9 mouse cellular contexts compared by ENCODE assay signal in genomic region chr8:110672133-110672532, GRCm38 (mm10). TPM values are rescaled to one million over a fixed set of nuclear protein-coding genes. Genes with fewer than 3 reads are reported as not detected.
DNase-seq lines count a peak whose midpoint lies in the region; ATAC-seq and TF ChIP-seq lines count a peak whose summit lies in the region.
"Had no signal": no experiment of that assay in that cellular context is flagged by ENCODE, and none has a peak within 500 bp of the region (broad histone marks: within the 10 kb centered on the region; RNA-seq: fewer than 3 reads in every experiment).

No protein-coding gene starts in this region.

- H3K9me3 ChIP-seq in limb, embryonic 13.5 days: no peaks in the 10 kb centered on the region

- no peak for TF ChIP-seq CTCF in spleen, adult 2 months (IDR thresholded peaks at IDR 0.05; ENCODE audit: extremely low read depth, insufficient read depth, insufficient read length, insufficient replicate concordance)

- H3K4me2 ChIP-seq in limb, embryonic 13.5 days (replicated peaks): no peak overlapping the region

- 76% methylated on average over 2 of the region's 2 CpGs for WGBS in spleen, adult 2 months
- WGBS in limb, embryonic 13.5 days: 74% methylated on average over 2 of the region's 2 CpGs

- ATAC-seq in limb, embryonic 13.5 days (ENCODE audit: low FRiP score, low read depth): no peak

- H3K36me3 ChIP-seq in spleen, adult 2 months (ENCODE audit: control insufficient read depth, insufficient read depth, low read length): peaks cover 12% of the 10 kb centered on the region
- peaks cover 24% of the 10 kb centered on the region for H3K36me3 ChIP-seq in limb, embryonic 13.5 days

- H3K9ac ChIP-seq in limb, embryonic 13.5 days: no peak overlapping the region

- no peaks in the 10 kb centered on the region for H3K27me3 ChIP-seq in spleen, adult 2 months (ENCODE audit: control insufficient read depth, insufficient read depth, low read length)
- H3K27me3 ChIP-seq in limb, embryonic 13.5 days: no peaks in the 10 kb centered on the region

- no peaks in the 10 kb centered on the region for H3K4me1 ChIP-seq in spleen, adult 2 months (ENCODE audit: control insufficient read depth, insufficient read depth, insufficient read length)
- H3K4me1 ChIP-seq in limb, embryonic 13.5 days: peaks cover 36% of the 10 kb centered on the region

- DNase-seq in cerebellum, postnatal 14 days: peak; percentile 37 to 43
- no peak for DNase-seq in cerebellum, postnatal 36 days
- DNase-seq in spleen, adult 2 months (ENCODE audit: low read depth in 1 of 2, low spot score in 2 of 2): no peak
- DNase-seq in spleen, postnatal 4 days (ENCODE audit: low spot score in 2 of 2): no peak
- DNase-seq in yolk sac, embryonic 10.5 days (ENCODE audit: low spot score): peak; percentile 4
- DNase-seq in retina, postnatal 1 day: no peak
- DNase-seq in gastrocnemius, postnatal 4 days (ENCODE audit: low spot score in 2 of 2): no peak

- peak overlapping the region; percentile 65 for H3K27ac ChIP-seq in spleen, adult 2 months (ENCODE audit: insufficient read depth, low read length)
- H3K27ac ChIP-seq in limb, embryonic 13.5 days: peak overlapping the region; percentile 52; the same call in 1 of the 2 replicates

- no peak overlapping the region for H3K4me3 ChIP-seq in spleen, adult 2 months (ENCODE audit: extremely low read depth, insufficient read depth, insufficient read length)
- H3K4me3 ChIP-seq in limb, embryonic 13.5 days: no peak overlapping the region
- H3K4me3 ChIP-seq: myocyte had no signal

- TF ChIP-seq POLR2A in spleen, adult 2 months (IDR thresholded peaks at IDR 0.05; ENCODE audit: low read depth, low read length): no peak

RNA-seq across cellular contexts. Expression of gene Mtss1l, which starts 49.1 kb away (rescaled TPM):
- 34.8 and 39.4 TPM in 2 replicates for polyA plus RNA-seq in spleen, adult 2 months (2012; rRNA removed)
- 10.4 and 11.7 TPM in 2 replicates for polyA plus RNA-seq in limb, embryonic 13.5 days (2015; fragmentation: Nextera tagmentation; extraction: Ambion mirVana)
- total RNA-seq in gastrocnemius, postnatal 4 days (2021): 10 to 100 TPM; 73.8 to 79.3 TPM

RNA-seq across cellular contexts. Expression of gene Vac14, which starts 53.7 kb away (rescaled TPM):
- polyA plus RNA-seq in spleen, adult 2 months (2012; rRNA removed): 34.3 and 42.6 TPM in 2 replicates
- polyA plus RNA-seq in limb, embryonic 13.5 days (2015; fragmentation: Nextera tagmentation; extraction: Ambion mirVana): 16.7 and 17.1 TPM in 2 replicates
- 10 to 100 TPM; 20.3 to 21.2 TPM for total RNA-seq in gastrocnemius, postnatal 4 days (2021)

Comparison
In these comparisons a context has a peak if more than half of its experiments do, and no peak if none do; other contexts are left out.
1. DNase-seq: peak in cerebellum, postnatal 14 days (2 of 2) and yolk sac, embryonic 10.5 days (single experiment); none in cerebellum, postnatal 36 days (0 of 2), spleen, adult 2 months (0 of 2), spleen, postnatal 4 days (0 of 2), retina, postnatal 1 day (single experiment) and gastrocnemius, postnatal 4 days (0 of 2).